24 mouse cellular contexts compared by ENCODE assay signal in the genomic region with DNA sequence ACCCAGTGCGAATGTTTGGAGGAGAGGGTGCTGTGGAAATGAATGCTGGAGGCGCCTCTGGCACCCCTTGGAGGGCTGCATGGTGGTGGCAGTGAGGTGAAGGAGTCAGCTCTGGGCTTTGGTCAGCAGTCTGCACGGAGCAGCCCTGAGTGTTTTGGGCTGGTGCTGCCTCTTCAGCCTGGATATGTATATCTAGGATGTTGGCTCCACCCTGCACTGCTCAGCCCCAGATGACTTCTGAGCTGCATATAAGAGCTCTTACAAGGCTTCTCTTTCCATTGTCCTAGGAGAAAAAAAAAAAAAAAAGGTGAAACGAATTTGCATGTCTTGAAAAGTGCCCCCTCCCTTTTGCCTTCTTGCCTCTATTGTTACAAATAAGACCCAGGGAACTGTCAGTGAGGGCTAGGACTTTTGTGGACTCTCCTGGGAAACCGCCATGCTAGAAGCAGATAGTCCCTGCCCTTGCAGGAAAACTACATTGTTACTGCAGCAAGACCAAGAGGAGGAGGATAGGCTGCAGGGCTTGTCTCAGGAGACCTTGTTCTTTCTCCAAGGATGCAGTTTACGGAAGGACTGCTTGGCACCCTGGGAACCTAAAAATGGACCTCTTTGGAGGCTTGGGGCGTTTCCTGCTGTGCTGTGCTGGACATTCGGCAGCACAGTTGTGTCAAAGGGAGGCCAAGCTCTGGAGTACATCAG.
DNase-seq lines count a peak whose midpoint lies in the region; ATAC-seq and TF ChIP-seq lines count a peak whose summit lies in the region.
"Had no signal": no experiment of that assay in that cellular context is flagged by ENCODE, and none has a peak within 500 bp of the region (broad histone marks: within the 10 kb centered on the region; RNA-seq: fewer than 3 reads in every experiment).

No protein-coding gene starts in this region.

- no peak for TF ChIP-seq CTCF in CH12.LX (conservative IDR thresholded peaks at IDR 0.05 in 1 of 2, IDR thresholded peaks at IDR 0.05 in 1 of 2; ENCODE audit: low read depth in 2 of 2, low read length in 2 of 2)
- TF ChIP-seq CTCF in MEL (IDR thresholded peaks at IDR 0.05 in 2 of 3, conservative IDR thresholded peaks at IDR 0.05 in 1 of 3; ENCODE audit: control insufficient read depth in 1 of 3, insufficient read depth in 1 of 3, low read depth in 2 of 3, low read length in 3 of 3, poor library complexity in 1 of 3, severe bottlenecking in 1 of 3): no peak

- WGBS in hindbrain, embryonic 11.5 days: 35% methylated on average over 8 of the region's 8 CpGs
- WGBS in hindbrain, embryonic 14.5 days: 29% methylated on average over 8 of the region's 8 CpGs

- DNase-seq in heart, adult 11 months: peak; percentile 87
- no peak for DNase-seq in heart, adult 8-10 months (ENCODE audit: low spot score)
- no peak for DNase-seq in hindbrain, embryonic 11.5 days (ENCODE audit: low spot score)
- no peak for DNase-seq in hindbrain, embryonic 14.5 days (ENCODE audit: low spot score)
- no peak for DNase-seq in CH12.LX (ENCODE audit: extremely low read depth)
- no peak for DNase-seq in MEL (ENCODE audit: low read depth, low spot score)
- no peak for DNase-seq in spleen, postnatal 4 days (ENCODE audit: low spot score in 2 of 2)
- DNase-seq in ovary, adult 18-20 months (ENCODE audit: low spot score): no peak
- DNase-seq: adrenal gland, postnatal 36 days; cerebellum, adult 9-10 months; forebrain, postnatal 0 days; kidney, adult 2 months; layer of hippocampus, adult 9-11 months; lung, embryonic 14.5 days; right cerebral cortex, postnatal 14 days; spleen, adult 18-20 months; thymus, adult 18-20 months; thymus, postnatal 36 days had no signal

- no peaks in the 10 kb centered on the region for H3K36me3 ChIP-seq in hindbrain, embryonic 11.5 days (ENCODE audit: control insufficient read depth, insufficient read depth, low read length)
- H3K36me3 ChIP-seq in hindbrain, embryonic 14.5 days (replicated peaks; ENCODE audit: control insufficient read depth, insufficient read depth): no peaks in the 10 kb centered on the region
- H3K36me3 ChIP-seq in CH12.LX (replicated peaks in 1 of 2; ENCODE audit: control insufficient read depth in 1 of 2, insufficient read depth in 1 of 2, low read length in 1 of 2) (peaks cover 0 to 28% of the 10 kb centered on the region in 2 experiments), MEL (ENCODE audit: control insufficient read depth in 1 of 2, insufficient read depth in 2 of 2, low read length in 2 of 2) (peaks cover 0 to 53% of the 10 kb centered on the region in 2 experiments; a peak in 3 of 4 replicates)
- H3K36me3 ChIP-seq: embryonic facial prominence, embryonic 15.5 days; hindbrain, embryonic 13.5 days; limb, embryonic 15.5 days had no signal

- H3K9ac ChIP-seq in hindbrain, embryonic 11.5 days (ENCODE audit: low read depth, low read length): no peak overlapping the region
- no peak overlapping the region for H3K9ac ChIP-seq in hindbrain, embryonic 14.5 days
- H3K9ac ChIP-seq in CH12.LX (ENCODE audit: insufficient read depth, low read depth): no peak overlapping the region
- H3K9ac ChIP-seq in MEL (ENCODE audit: control insufficient read depth, low read depth, low read length, poor library complexity, severe bottlenecking): no peak overlapping the region
- H3K9ac ChIP-seq: embryonic facial prominence, embryonic 15.5 days; forebrain, postnatal 0 days; hindbrain, embryonic 13.5 days; limb, embryonic 15.5 days; liver, embryonic 14.5 days; lung, embryonic 14.5 days had no signal

- no peaks in the 10 kb centered on the region for H3K27me3 ChIP-seq in hindbrain, embryonic 11.5 days (ENCODE audit: control insufficient read depth, insufficient read depth, low read length)
- H3K27me3 ChIP-seq in hindbrain, embryonic 14.5 days (ENCODE audit: control insufficient read depth, insufficient read depth, low read length): no peaks in the 10 kb centered on the region
- H3K27me3 ChIP-seq in CH12.LX (replicated peaks) (no peaks in the 10 kb centered on the region), MEL (ENCODE audit: control insufficient read depth in 1 of 2, insufficient read depth in 2 of 2, low read length in 2 of 2) (no peaks in the 10 kb centered on the region)
- H3K27me3 ChIP-seq: embryonic facial prominence, embryonic 15.5 days; hindbrain, embryonic 13.5 days; limb, embryonic 15.5 days had no signal

- H3K4me1 ChIP-seq in hindbrain, embryonic 11.5 days (replicated peaks; ENCODE audit: control insufficient read depth, insufficient read depth, low read length): peaks cover 2% of the 10 kb centered on the region; the same call in 1 of the 2 replicates
- peaks cover 18% of the 10 kb centered on the region for H3K4me1 ChIP-seq in hindbrain, embryonic 14.5 days (replicated peaks; ENCODE audit: control insufficient read depth, insufficient read depth, low read length)
- H3K4me1 ChIP-seq in CH12.LX (ENCODE audit: control insufficient read depth in 1 of 2, insufficient read depth in 2 of 2): peaks cover 0 to 23% of the 10 kb centered on the region in 2 experiments; a peak in 2 of 4 replicates
- peaks cover 41 to 63% of the 10 kb centered on the region in 2 experiments for H3K4me1 ChIP-seq in MEL (ENCODE audit: control insufficient read depth in 1 of 2, insufficient read depth in 2 of 2, low read length in 2 of 2)
- H3K4me1 ChIP-seq: limb, embryonic 15.5 days had no signal

- no peak overlapping the region for H3K27ac ChIP-seq in hindbrain, embryonic 11.5 days (ENCODE audit: low read depth, low read length)
- H3K27ac ChIP-seq in hindbrain, embryonic 14.5 days: no peak overlapping the region
- no peak overlapping the region for H3K27ac ChIP-seq in CH12.LX (ENCODE audit: insufficient read depth, low read depth)
- no peak overlapping the region for H3K27ac ChIP-seq in MEL (ENCODE audit: control insufficient read depth, low read depth, low read length)
- H3K27ac ChIP-seq: embryonic facial prominence, embryonic 15.5 days; hindbrain, embryonic 13.5 days; kidney, postnatal 0 days; left cerebral cortex, adult 2 months; limb, embryonic 15.5 days; liver, embryonic 14.5 days had no signal

- dilution Hi-C loops in CH12.LX (cut with MboI; ENCODE audit: extremely low pct_ligation_motif_present, extremely low pct_unique_long_range_greater_than_20kb, low sequenced_read_pairs): no loop called here

- in situ Hi-C loops in CH12.LX (cut with MboI; ENCODE audit: low pct_ligation_motif_present, low pct_unique_long_range_greater_than_20kb, low sequenced_read_pairs): no loop called here

- no peak for TF ChIP-seq RAD21 in CH12.LX (IDR thresholded peaks at IDR 0.05; ENCODE audit: low read depth, low read length)
- TF ChIP-seq RAD21 in MEL (IDR thresholded peaks at IDR 0.05; ENCODE audit: low read depth, low read length): no peak

- no peak overlapping the region for H3K4me2 ChIP-seq in hindbrain, embryonic 11.5 days (replicated peaks; ENCODE audit: low read depth, low read length)
- H3K4me2 ChIP-seq in hindbrain, embryonic 14.5 days (replicated peaks): no peak overlapping the region
- no peak overlapping the region for H3K4me2 ChIP-seq in CH12.LX (ENCODE audit: insufficient read depth, low read depth, poor library complexity, severe bottlenecking)
- H3K4me2 ChIP-seq: embryonic facial prominence, embryonic 15.5 days; hindbrain, embryonic 13.5 days; limb, embryonic 15.5 days; lung, embryonic 14.5 days had no signal

- no peak overlapping the region for H3K4me3 ChIP-seq in hindbrain, embryonic 11.5 days (ENCODE audit: low read depth, low read length)
- no peak overlapping the region for H3K4me3 ChIP-seq in hindbrain, embryonic 14.5 days (replicated peaks; ENCODE audit: low read length)
- no peak overlapping the region for H3K4me3 ChIP-seq in CH12.LX (replicated peaks in 1 of 3; ENCODE audit: low read depth in 2 of 3, low read length in 2 of 3, poor library complexity in 1 of 3)
- H3K4me3 ChIP-seq in MEL (ENCODE audit: control insufficient read depth in 1 of 2, insufficient read depth in 1 of 2, low read depth in 2 of 2, low read length in 2 of 2): no peak overlapping the region
- H3K4me3 ChIP-seq: embryonic facial prominence, embryonic 15.5 days; hindbrain, embryonic 13.5 days; left cerebral cortex, adult 2 months; limb, embryonic 15.5 days had no signal

- H3K9me3 ChIP-seq in hindbrain, embryonic 11.5 days (ENCODE audit: control insufficient read depth, low read length): no peaks in the 10 kb centered on the region
- H3K9me3 ChIP-seq in hindbrain, embryonic 14.5 days (ENCODE audit: control insufficient read depth, low read length): no peaks in the 10 kb centered on the region
- H3K9me3 ChIP-seq in CH12.LX (replicated peaks; ENCODE audit: low read length) (no peaks in the 10 kb centered on the region), MEL (replicated peaks; ENCODE audit: insufficient read depth, low read length) (no peaks in the 10 kb centered on the region)
- H3K9me3 ChIP-seq: embryonic facial prominence, embryonic 15.5 days; hindbrain, embryonic 13.5 days; limb, embryonic 15.5 days had no signal

- TF ChIP-seq POLR2A in CH12.LX (IDR thresholded peaks at IDR 0.05; ENCODE audit: low read depth, low read length): no peak
- TF ChIP-seq POLR2A in MEL (IDR thresholded peaks at IDR 0.05; ENCODE audit: control insufficient read depth in 1 of 2, insufficient read depth in 1 of 2, low read depth in 1 of 2, low read length in 2 of 2, poor library complexity in 1 of 2): no peak

- peak; percentile 43; the same call in 1 of the 2 replicates for ATAC-seq in hindbrain, embryonic 11.5 days (ENCODE audit: low FRiP score)
- ATAC-seq in hindbrain, embryonic 14.5 days (ENCODE audit: low FRiP score): no peak
- ATAC-seq: forebrain, postnatal 0 days had no signal

- H3K79me2 ChIP-seq in CH12.LX (replicated peaks; ENCODE audit: control insufficient read depth, extremely low read depth, insufficient read depth, poor library complexity, severe bottlenecking) (no peaks in the 10 kb centered on the region; the same call in 1 of the 2 replicates), MEL (ENCODE audit: control insufficient read depth, insufficient read depth, low read length, poor library complexity) (peaks cover 21% of the 10 kb centered on the region)

- TF ChIP-seq EP300 in CH12.LX (IDR thresholded peaks at IDR 0.05; ENCODE audit: low read length): no peak
- no peak for TF ChIP-seq EP300 in MEL (IDR thresholded peaks at IDR 0.05; ENCODE audit: low read depth in 1 of 2, low read length in 2 of 2)

TF ChIP-seq in CH12.LX, 34 proteins besides CTCF, POLR2A, EP300 and RAD21 (continues in another document):
- no peak for TF ChIP-seq TBP (conservative IDR thresholded peaks at IDR 0.05; ENCODE audit: low read depth, low read length)
- TF ChIP-seq NRF1 (IDR thresholded peaks at IDR 0.05; ENCODE audit: low read depth, low read length): no peak
- no peak for TF ChIP-seq ZKSCAN1 (IDR thresholded peaks at IDR 0.05; ENCODE audit: borderline replicate concordance, low read depth, low read length)
- peak; percentile 34; the same call in 1 of the 2 replicates for TF ChIP-seq ZNF384 (IDR thresholded peaks at IDR 0.05; ENCODE audit: low read depth, low read length)

TF ChIP-seq in MEL, 35 proteins besides CTCF, POLR2A, EP300 and RAD21:
- no peak for TF ChIP-seq RCOR1 (IDR thresholded peaks at IDR 0.05; ENCODE audit: low read depth, low read length)
- peak; percentile 49 for TF ChIP-seq ZNF384 (IDR thresholded peaks at IDR 0.05; ENCODE audit: low read depth, low read length)
